Mouse (Mus musculus): ENCODE measurements around the gene Slc9a4. TPM values are rescaled to one million over a fixed set of nuclear protein-coding genes. Genes with fewer than 3 reads are reported as not detected.

The Slc9a4 gene
- polyA plus RNA-seq, 1 experiment from 2014 or later = 1.2 TPM

GRCm38 (mm10) chr1:40601461-40601860 is 21.6 kb downstream of the Slc9a4 start:
- Histone ChIP-seq H3K36me3 (ENCODE audit: insufficient read depth, low read length) (no peaks in the 10 kb centered on the region), H3K9me3 (replicated peaks; ENCODE audit: low read length) (no peaks in the 10 kb centered on the region), H3K9ac (ENCODE audit: low read depth, low read length) (no peak overlapping the region), H3K4me1 (replicated peaks; ENCODE audit: insufficient read depth, low read length) (no peaks in the 10 kb centered on the region), H3K27me3 (ENCODE audit: insufficient read depth, low read length) (no peaks in the 10 kb centered on the region), H3K4me3 (replicated peaks; ENCODE audit: low read depth, low read length) (no peak overlapping the region), H3K4me2 (ENCODE audit: low read length) (no peak overlapping the region), H3K27ac (no peak overlapping the region)
- 81% methylated on average over 3 of the region's 3 CpGs for WGBS
- no peak for TF ChIP-seq CTCF (IDR thresholded peaks at IDR 0.05; ENCODE audit: low read depth)
- ATAC-seq (replicated peaks; ENCODE audit: low FRiP score, low read depth) = no peak
- DNase-seq (ENCODE audit: low spot score) = no peak

- no peak for DNase-seq (ENCODE audit: low spot score)
- no peak for ATAC-seq (replicated peaks; ENCODE audit: low FRiP score, low read depth)
- no peak overlapping the region for H3K4me3 ChIP-seq (replicated peaks; ENCODE audit: low read depth, low read length)
- H3K27me3 ChIP-seq (ENCODE audit: insufficient read depth, low read length) = no peaks in the 10 kb centered on the region
- H3K36me3 ChIP-seq (ENCODE audit: insufficient read depth, low read length) = no peaks in the 10 kb centered on the region
- H3K9me3 ChIP-seq (replicated peaks; ENCODE audit: low read length) = no peaks in the 10 kb centered on the region
- no peak overlapping the region for H3K9ac ChIP-seq (ENCODE audit: low read depth, low read length)
- H3K27ac ChIP-seq = no peak overlapping the region
- H3K4me2 ChIP-seq (ENCODE audit: low read length) = no peak overlapping the region
- H3K4me1 ChIP-seq (replicated peaks; ENCODE audit: insufficient read depth, low read length) = no peaks in the 10 kb centered on the region
- TF ChIP-seq CTCF (IDR thresholded peaks at IDR 0.05; ENCODE audit: low read depth) = no peak
- WGBS = 85% methylated on average over 2 of the region's 2 CpGs
These were observed 33.3 kb downstream of the Slc9a4 start for GRCm38 (mm10) chr1:40613219-40613618.

- ATAC-seq (replicated peaks; ENCODE audit: low FRiP score, low read depth) (no peak), DNase-seq (ENCODE audit: low spot score) (peak; percentile 38)
- H3K27me3 ChIP-seq (ENCODE audit: insufficient read depth, low read length) = no peaks in the 10 kb centered on the region
- no peak overlapping the region for H3K27ac ChIP-seq
- H3K36me3 ChIP-seq (ENCODE audit: insufficient read depth, low read length) = no peaks in the 10 kb centered on the region
- WGBS = 68% methylated on average over 5 of the region's 5 CpGs
- H3K4me1 ChIP-seq (replicated peaks; ENCODE audit: insufficient read depth, low read length) = no peaks in the 10 kb centered on the region
- peak; percentile 70 for TF ChIP-seq CTCF (IDR thresholded peaks at IDR 0.05; ENCODE audit: low read depth)
- no peaks in the 10 kb centered on the region for H3K9me3 ChIP-seq (replicated peaks; ENCODE audit: low read length)
- no peak overlapping the region for H3K4me2 ChIP-seq (ENCODE audit: low read length)
- H3K4me3 ChIP-seq (replicated peaks; ENCODE audit: low read depth, low read length) = no peak overlapping the region
- no peak overlapping the region for H3K9ac ChIP-seq (ENCODE audit: low read depth, low read length)
These were observed 39.2 kb downstream of the Slc9a4 start for GRCm38 (mm10) chr1:40619093-40619492.

GRCm38 (mm10) chr1:40619871-40620270 is 40.0 kb downstream of the Slc9a4 start:
- TF ChIP-seq CTCF (IDR thresholded peaks at IDR 0.05; ENCODE audit: low read depth) = no peak
- Histone ChIP-seq H3K4me2 (ENCODE audit: low read length) (no peak overlapping the region), H3K9me3 (replicated peaks; ENCODE audit: low read length) (no peaks in the 10 kb centered on the region), H3K27ac (no peak overlapping the region), H3K4me1 (replicated peaks; ENCODE audit: insufficient read depth, low read length) (no peaks in the 10 kb centered on the region), H3K36me3 (ENCODE audit: insufficient read depth, low read length) (no peaks in the 10 kb centered on the region), H3K4me3 (replicated peaks; ENCODE audit: low read depth, low read length) (no peak overlapping the region), H3K9ac (ENCODE audit: low read depth, low read length) (no peak overlapping the region), H3K27me3 (ENCODE audit: insufficient read depth, low read length) (no peaks in the 10 kb centered on the region)
- WGBS = 50% methylated on average over 5 of the region's 5 CpGs
- ATAC-seq (replicated peaks; ENCODE audit: low FRiP score, low read depth) = no peak
- no peak for DNase-seq (ENCODE audit: low spot score)

- no peak for DNase-seq (ENCODE audit: low spot score)
These were observed 45.1 kb downstream of the Slc9a4 start for GRCm38 (mm10) chr1:40624954-40625353.

GRCm38 (mm10) chr1:40626954-40627353 is 47.1 kb downstream of the Slc9a4 start:
- H3K4me2 ChIP-seq (ENCODE audit: low read length) = no peak overlapping the region

More at GRCm38 (mm10) chr1:40624954-40625353, 45.1 kb downstream of the Slc9a4 start:
- Histone ChIP-seq H3K27ac (no peak overlapping the region), H3K9me3 (replicated peaks; ENCODE audit: low read length) (no peaks in the 10 kb centered on the region), H3K4me3 (replicated peaks; ENCODE audit: low read depth, low read length) (no peak overlapping the region), H3K9ac (ENCODE audit: low read depth, low read length) (no peak overlapping the region), H3K4me1 (replicated peaks; ENCODE audit: insufficient read depth, low read length) (no peaks in the 10 kb centered on the region), H3K4me2 (ENCODE audit: low read length) (no peak overlapping the region), H3K27me3 (ENCODE audit: insufficient read depth, low read length) (no peaks in the 10 kb centered on the region), H3K36me3 (ENCODE audit: insufficient read depth, low read length) (no peaks in the 10 kb centered on the region)
- ATAC-seq (replicated peaks; ENCODE audit: low FRiP score, low read depth) = no peak
- 32% methylated on average over 3 of the region's 3 CpGs for WGBS
- no peak for TF ChIP-seq CTCF (IDR thresholded peaks at IDR 0.05; ENCODE audit: low read depth)

GRCm38 (mm10) chr1:40628443-40628842 is 48.6 kb downstream of the Slc9a4 start:
- no peak for ATAC-seq (replicated peaks; ENCODE audit: low FRiP score, low read depth)
- TF ChIP-seq CTCF (IDR thresholded peaks at IDR 0.05; ENCODE audit: low read depth) = no peak
- Histone ChIP-seq H3K27me3 (ENCODE audit: insufficient read depth, low read length) (no peaks in the 10 kb centered on the region), H3K4me1 (replicated peaks; ENCODE audit: insufficient read depth, low read length) (no peaks in the 10 kb centered on the region), H3K9ac (ENCODE audit: low read depth, low read length) (no peak overlapping the region), H3K4me2 (ENCODE audit: low read length) (no peak overlapping the region), H3K9me3 (replicated peaks; ENCODE audit: low read length) (no peaks in the 10 kb centered on the region), H3K4me3 (replicated peaks; ENCODE audit: low read depth, low read length) (no peak overlapping the region), H3K27ac (no peak overlapping the region), H3K36me3 (ENCODE audit: insufficient read depth, low read length) (no peaks in the 10 kb centered on the region)
- no peak for DNase-seq (ENCODE audit: low spot score)
- WGBS = 80% methylated on average over 3 of the region's 3 CpGs

More at GRCm38 (mm10) chr1:40626954-40627353, 47.1 kb downstream of the Slc9a4 start:
- no peak for DNase-seq (ENCODE audit: low spot score)
- no peak for ATAC-seq (replicated peaks; ENCODE audit: low FRiP score, low read depth)
- Histone ChIP-seq H3K27me3 (ENCODE audit: insufficient read depth, low read length) (no peaks in the 10 kb centered on the region), H3K9ac (ENCODE audit: low read depth, low read length) (no peak overlapping the region), H3K27ac (no peak overlapping the region), H3K9me3 (replicated peaks; ENCODE audit: low read length) (no peaks in the 10 kb centered on the region), H3K36me3 (ENCODE audit: insufficient read depth, low read length) (no peaks in the 10 kb centered on the region), H3K4me3 (replicated peaks; ENCODE audit: low read depth, low read length) (no peak overlapping the region), H3K4me1 (replicated peaks; ENCODE audit: insufficient read depth, low read length) (no peaks in the 10 kb centered on the region)
- no peak for TF ChIP-seq CTCF (IDR thresholded peaks at IDR 0.05; ENCODE audit: low read depth)

Data from kidney, postnatal 0 days (tissue).